Mouse (Mus musculus): Measurements from ENCODE around the gene Pou5f2. TPM values are rescaled to one million over a fixed set of nuclear protein-coding genes. Genes with fewer than 3 reads are reported as not detected.
A peak's percentile ranks its signal among the peaks of the same experiment; 100 is the strongest.

Gene Pou5f2
- under 1 TPM; 0.29 to 0.50 TPM for total RNA-seq (2021)
- long read RNA-seq, experiment 1 = 0 reads
- long read RNA-seq, experiment 2 = 0 reads

- DNase-seq (ENCODE audit: low spot score in 2 of 2) = peak in 1 of 2 experiments; percentile 21
Measured at GRCm38 (mm10) chr13:78024683-78025294, at the start of gene Pou5f2. Pou5f2 (plus strand) TSS chr13:78024902.

GRCm38 (mm10) chr13:77976248-77976647, 48.5 kb upstream of the Pou5f2 start:
- no peak for DNase-seq (ENCODE audit: low spot score in 2 of 2)

DNA sequence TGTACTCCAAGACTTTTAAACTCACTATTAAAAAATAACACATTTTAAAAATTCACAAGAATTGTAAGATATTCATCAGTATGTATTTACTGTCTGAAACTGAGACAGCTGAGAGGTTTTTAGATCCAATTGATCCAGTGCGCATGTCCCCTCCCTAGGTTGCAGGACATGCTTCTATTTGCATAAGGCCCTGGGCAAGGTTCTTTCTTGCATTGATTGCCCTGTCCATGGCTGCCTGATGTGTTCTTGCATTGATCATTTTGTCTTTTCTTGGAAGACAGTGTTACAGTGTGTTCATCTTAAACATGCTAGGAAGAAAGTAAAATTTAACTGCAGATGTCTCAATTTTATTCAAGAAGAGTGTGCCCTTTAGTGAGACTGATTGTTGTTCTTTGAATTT, 47.6 kb upstream of the Pou5f2 start:
- no peak for DNase-seq (ENCODE audit: low spot score in 2 of 2)

- DNase-seq (ENCODE audit: low spot score in 2 of 2) = peak; percentile 12 to 21
Measured at GRCm38 (mm10) chr13:77982105-77982851, 42.4 kb upstream of the Pou5f2 start.

DNA sequence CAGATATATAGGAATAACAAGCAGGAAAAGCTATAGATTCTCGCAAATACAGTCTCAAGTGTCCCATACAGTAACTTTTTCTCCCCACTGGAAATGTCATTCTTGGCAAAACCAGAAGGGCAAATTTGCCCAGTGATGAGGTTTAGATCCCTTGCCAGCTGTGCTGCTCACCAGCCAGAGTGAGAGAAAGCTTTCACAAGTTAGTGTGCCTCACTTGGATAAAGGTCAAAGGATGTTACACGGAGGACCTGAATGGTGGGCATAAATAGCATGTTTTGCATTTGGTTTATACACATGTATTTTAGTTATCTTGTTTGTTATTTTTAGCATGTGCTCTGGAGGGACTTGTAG, 41.9 kb upstream of the Pou5f2 start:
- DNase-seq (ENCODE audit: low spot score in 2 of 2) = no peak

- DNase-seq (ENCODE audit: low spot score in 2 of 2) = no peak
Measured at GRCm38 (mm10) chr13:77991189-77991886, 33.4 kb upstream of the Pou5f2 start.

DNA sequence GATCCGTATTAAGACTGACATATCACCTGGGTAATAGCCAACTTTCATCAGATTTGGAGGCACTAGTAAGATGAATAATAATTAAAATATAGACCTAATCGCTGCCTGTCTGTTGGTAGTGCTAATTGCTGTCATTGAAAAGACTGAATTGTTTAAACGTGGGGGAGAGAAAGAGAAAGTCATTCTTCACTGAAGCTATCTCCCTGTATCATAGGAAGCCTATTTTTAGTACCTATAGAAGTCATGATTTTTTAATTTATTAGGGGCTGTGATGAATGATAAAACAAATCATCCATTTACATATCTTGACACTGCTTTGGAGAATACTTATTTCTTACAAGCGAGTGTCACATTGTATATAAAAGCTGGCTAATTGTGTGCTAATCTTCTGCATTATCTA, 20.1 kb upstream of the Pou5f2 start:
- no peak for DNase-seq (ENCODE audit: low spot score in 2 of 2)

DNA sequence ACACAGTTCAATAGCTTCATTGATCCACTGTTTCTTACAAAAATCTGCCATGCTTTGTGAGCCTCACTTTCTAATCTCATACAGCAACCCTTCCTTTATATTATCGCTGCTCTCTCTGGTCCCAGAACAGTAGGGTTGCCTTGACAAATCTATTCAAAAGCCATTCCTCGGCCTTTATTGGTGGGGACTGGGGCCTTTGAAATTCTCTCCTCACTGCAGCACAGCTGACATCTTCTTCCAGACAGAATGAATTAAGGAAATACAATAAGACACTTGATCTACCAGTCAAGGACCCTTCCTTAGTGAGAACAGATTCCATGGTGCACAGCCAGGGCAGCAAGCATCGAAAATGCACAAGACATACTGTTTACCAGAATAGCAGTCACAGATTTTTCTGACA, 19.4 kb upstream of the Pou5f2 start:
- no peak for DNase-seq (ENCODE audit: low spot score in 2 of 2)

GRCm38 (mm10) chr13:78010176-78010575, 14.5 kb upstream of the Pou5f2 start:
- no peak for DNase-seq (ENCODE audit: low spot score in 2 of 2)

DNA sequence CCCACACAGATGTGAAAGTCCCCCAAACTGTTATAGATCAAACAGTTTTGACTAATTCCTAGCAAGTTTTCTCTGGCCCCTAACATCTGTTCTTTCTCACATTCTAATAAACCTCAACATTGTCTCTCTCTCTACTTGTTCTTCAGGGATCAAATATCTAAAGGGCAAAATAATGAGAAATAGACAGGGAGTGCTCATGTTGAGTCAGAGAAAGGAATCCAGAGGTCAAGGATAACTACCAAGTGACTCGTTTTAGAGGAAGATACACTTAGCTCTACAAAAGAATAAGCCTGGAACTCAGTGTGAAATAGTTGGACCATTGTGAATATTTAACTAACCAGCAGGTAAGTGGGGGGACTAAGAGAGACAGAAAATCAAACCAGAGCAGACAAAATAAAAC, 8.1 kb downstream of the Pou5f2 start:
- DNase-seq (ENCODE audit: low spot score in 2 of 2) = no peak

DNA sequence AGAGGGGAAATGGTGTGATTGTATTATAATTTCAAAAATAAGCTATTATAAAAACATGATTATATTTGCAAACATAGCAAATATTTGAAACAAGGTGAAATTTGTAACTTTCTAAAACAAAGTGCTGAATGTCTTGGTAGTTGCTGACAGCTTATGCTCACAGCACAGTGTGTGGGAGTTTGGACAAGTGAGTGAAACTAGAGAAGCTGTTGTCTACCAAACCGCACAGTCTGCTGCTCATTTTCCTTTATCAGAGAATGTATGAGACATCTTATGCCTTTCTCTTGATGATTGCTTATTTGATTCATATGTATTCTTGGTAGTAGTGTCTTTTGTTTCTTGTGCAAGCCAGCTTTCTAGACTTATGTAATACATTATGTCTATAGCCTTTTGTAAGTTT, 12.5 kb downstream of the Pou5f2 start:
- DNase-seq (ENCODE audit: low spot score in 2 of 2) = no peak

GRCm38 (mm10) chr13:78043203-78043602, 18.5 kb downstream of the Pou5f2 start:
- no peak for DNase-seq (ENCODE audit: low spot score in 2 of 2)

DNA sequence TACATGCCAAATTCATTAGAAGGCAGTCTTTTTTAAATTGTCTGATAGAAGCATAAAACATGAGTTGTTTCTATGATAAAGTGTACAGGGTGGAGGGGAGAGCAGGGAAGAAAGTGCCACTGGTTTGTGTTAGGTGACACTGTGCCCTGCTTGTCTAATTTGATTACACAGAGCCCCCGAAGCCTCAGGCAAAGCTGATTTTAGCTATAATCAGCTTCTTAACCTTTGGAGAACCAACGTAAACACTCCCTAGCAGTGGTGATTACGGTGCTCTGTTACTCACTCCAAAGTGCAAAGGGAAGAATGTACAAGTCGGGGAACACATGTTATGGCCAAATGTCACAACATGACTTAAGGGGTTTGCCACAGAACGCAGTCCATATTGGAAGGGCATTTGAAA, 20.4 kb downstream of the Pou5f2 start:
- DNase-seq (ENCODE audit: low spot score in 2 of 2) = no peak

Other genes starting within 250 kb of the Pou5f2 start
- 10 to 100 TPM; 21.5 to 24.1 TPM for gene Nr2f1, start 174.9 kb downstream of the Pou5f2 start, total RNA-seq (2021)